Mouse (Mus musculus) hindbrain, embryonic 11.5 days (tissue): Measurements from ENCODE around the gene Nhlrc4. TPM values are rescaled to one million over a fixed set of nuclear protein-coding genes. Genes with fewer than 3 reads are reported as not detected.

Experiments
- ATAC-seq: fragments of 200-750 bp; cut with Nextera tagmentation; 2 replicates; pipeline ENCODE4 v1.8.0; 2017; ENCODE audit warnings: mild to moderate bottlenecking, moderate TSS enrichment, moderate library complexity; ENCODE audit not compliant: low FRiP score
- DNase-seq: peaks from one replicate; pipeline ENCODE4 v3.0.0-alpha.2; 2015; ENCODE audit warnings: low spot score
- H3K27ac ChIP-seq: fragments of 300-500 bp; sonication (generic); 2 replicates; pipeline ENCODE4 v1.5.1; 2014; ENCODE audit warnings: mild to moderate bottlenecking, low read depth, low read length
- H3K27me3 ChIP-seq: fragments of 300-500 bp; sonication (generic); 2 replicates; pipeline ENCODE4 v1.6.1; 2014; ENCODE audit warnings: mild to moderate bottlenecking, low read length, moderate library complexity, mixed read lengths; ENCODE audit not compliant: control insufficient read depth, insufficient read depth
- H3K36me3 ChIP-seq: fragments of 300-500 bp; sonication (generic); 2 replicates; pipeline ENCODE4 v1.6.1; 2014; ENCODE audit warnings: mild to moderate bottlenecking, low read length, moderate library complexity, mixed read lengths; ENCODE audit not compliant: control insufficient read depth, insufficient read depth
- H3K4me1 ChIP-seq: fragments of 300-500 bp; sonication (generic); replicated peaks from 2 replicates; pipeline ENCODE4 v1.6.1; 2014; ENCODE audit warnings: low read length, mixed read lengths; ENCODE audit not compliant: control insufficient read depth, insufficient read depth
- H3K4me2 ChIP-seq: fragments of 300-500 bp; sonication (generic); replicated peaks from 2 replicates; pipeline ENCODE4 v1.6.1; 2014; ENCODE audit warnings: mild to moderate bottlenecking, low read depth, low read length
- H3K4me3 ChIP-seq: fragments of 300-500 bp; sonication (generic); 2 replicates; pipeline ENCODE4 v1.5.1; 2014; ENCODE audit warnings: low read depth, low read length
- H3K9ac ChIP-seq: fragments of 300-500 bp; sonication (generic); 2 replicates; pipeline ENCODE4 v1.6.1; 2014; ENCODE audit warnings: low read depth, low read length
- H3K9me3 ChIP-seq: fragments of 300-500 bp; sonication (generic); 2 replicates; pipeline ENCODE4 v1.6.1; 2016; ENCODE audit warnings: low read length; ENCODE audit not compliant: control insufficient read depth
- WGBS: fragments of 180-500 bp; shearing (Covaris S2); extraction: QIAGEN DNeasy Blood & Tissue Kit; methylation state at CpG from one replicate; pipeline ENCODE4 v1.1.7; 2014; 5-methylcytosine and 5-hydroxymethylcytosine counted together
- polyA plus RNA-seq: library from polyadenylated mRNA; unstranded; fragments of >200 nt; fragmentation: Nextera tagmentation; extraction: Ambion mirVana; gene quantifications from 2 replicates; pipeline ENCODE4 v1.2.1, GENCODE M21; 2014

The Nhlrc4 gene
- polyA plus RNA-seq, 1 experiment from 2014 or later = 0.15 TPM

- no peak for ATAC-seq
Observed at GRCm38 (mm10) chr17:25911816-25912215, 32.9 kb downstream of the Nhlrc4 start.

GRCm38 (mm10) chr17:25907640-25908039 lies 37.1 kb downstream of the Nhlrc4 start:
- no peaks in the 10 kb centered on the region for H3K9me3 ChIP-seq
- no peak for ATAC-seq
- no peaks in the 10 kb centered on the region for H3K36me3 ChIP-seq
- H3K9ac ChIP-seq = no peak overlapping the region
- no peak overlapping the region for H3K4me2 ChIP-seq
- no peak for DNase-seq
- no peak overlapping the region for H3K4me3 ChIP-seq
- H3K4me1 ChIP-seq = no peaks in the 10 kb centered on the region
- 94% methylated on average over 2 of the region's 2 CpGs for WGBS
- no peaks in the 10 kb centered on the region for H3K27me3 ChIP-seq
- H3K27ac ChIP-seq = no peak overlapping the region

More at GRCm38 (mm10) chr17:25911816-25912215, 32.9 kb downstream of the Nhlrc4 start:
- WGBS = 95% methylated on average over 4 of the region's 4 CpGs
- no peak for DNase-seq
- Histone ChIP-seq H3K27me3 (no peaks in the 10 kb centered on the region), H3K4me1 (no peaks in the 10 kb centered on the region), H3K4me2 (no peak overlapping the region), H3K9me3 (no peaks in the 10 kb centered on the region), H3K4me3 (no peak overlapping the region), H3K9ac (no peak overlapping the region), H3K27ac (no peak overlapping the region), H3K36me3 (no peaks in the 10 kb centered on the region)

GRCm38 (mm10) chr17:25903061-25903460 lies 41.7 kb downstream of the Nhlrc4 start:
- Histone ChIP-seq H3K27ac (no peak overlapping the region), H3K4me2 (no peak overlapping the region), H3K9ac (no peak overlapping the region), H3K9me3 (no peaks in the 10 kb centered on the region), H3K4me1 (no peaks in the 10 kb centered on the region), H3K4me3 (no peak overlapping the region), H3K27me3 (no peaks in the 10 kb centered on the region), H3K36me3 (no peaks in the 10 kb centered on the region)
- DNase-seq (no peak), ATAC-seq (no peak)
- WGBS = 85% methylated on average over 3 of the region's 3 CpGs

- Histone ChIP-seq H3K9ac (no peak overlapping the region), H3K4me1 (peaks cover 2% of the 10 kb centered on the region; the same call in 1 of the 2 replicates), H3K4me3 (no peak overlapping the region), H3K27me3 (no peaks in the 10 kb centered on the region), H3K27ac (no peak overlapping the region), H3K4me2 (no peak overlapping the region), H3K9me3 (no peaks in the 10 kb centered on the region), H3K36me3 (no peaks in the 10 kb centered on the region)
- no peak for ATAC-seq
- 91% methylated on average over 1 of the region's 1 CpGs for WGBS
- DNase-seq = no peak
Observed at GRCm38 (mm10) chr17:25900193-25900592, 44.6 kb downstream of the Nhlrc4 start.

- Histone ChIP-seq H3K27ac (0 out of 2 replicates have a peak overlapping the region, but pooled peaks have one; percentile 36), H3K4me1 (peaks cover 7% of the 10 kb centered on the region), H3K9ac (0 out of 2 replicates have a peak overlapping the region, but pooled peaks have one; percentile 15), H3K27me3 (no peaks in the 10 kb centered on the region), H3K4me3 (no peak overlapping the region), H3K9me3 (no peaks in the 10 kb centered on the region), H3K4me2 (no peak overlapping the region), H3K36me3 (no peaks in the 10 kb centered on the region)
- DNase-seq (no peak), ATAC-seq (no peak)
- WGBS = 68% methylated on average over 12 of the region's 12 CpGs
Observed at GRCm38 (mm10) chr17:25895891-25896290, 48.9 kb downstream of the Nhlrc4 start.

- WGBS = 21% methylated on average over 2 of the region's 2 CpGs
- Histone ChIP-seq H3K36me3 (no peaks in the 10 kb centered on the region), H3K27me3 (no peaks in the 10 kb centered on the region), H3K4me2 (no peak overlapping the region), H3K27ac (no peak overlapping the region), H3K9ac (no peak overlapping the region), H3K4me1 (peaks cover 7% of the 10 kb centered on the region), H3K9me3 (no peaks in the 10 kb centered on the region), H3K4me3 (no peak overlapping the region)
- no peak for DNase-seq
- no peak for ATAC-seq
Observed at GRCm38 (mm10) chr17:25895415-25895814, 49.3 kb downstream of the Nhlrc4 start.

GRCm38 (mm10) chr17:25893975-25894617 lies 50.7 kb downstream of the Nhlrc4 start:
- H3K9me3 ChIP-seq = no peaks in the 10 kb centered on the region
- H3K27me3 ChIP-seq = no peaks in the 10 kb centered on the region
- H3K4me1 ChIP-seq = peaks cover 7% of the 10 kb centered on the region
- ATAC-seq (peak; percentile 75), DNase-seq (peak; percentile 81)
- no peak overlapping the region for H3K4me3 ChIP-seq
- no peak overlapping the region for H3K9ac ChIP-seq
- 0 out of 2 replicates have a peak overlapping the region, but pooled peaks have one; percentile 30 for H3K27ac ChIP-seq
- no peaks in the 10 kb centered on the region for H3K36me3 ChIP-seq
- H3K4me2 ChIP-seq = no peak overlapping the region
- WGBS = 33% methylated on average over 2 of the region's 2 CpGs

Other genes starting within 250 kb of the Nhlrc4 start
- 1.8 and 2.5 TPM in 2 replicates for gene Gng13, start 227.8 kb downstream of the Nhlrc4 start, polyA plus RNA-seq
- 11.9 and 14.4 TPM in 2 replicates for gene Chtf18, start 217.5 kb downstream of the Nhlrc4 start, polyA plus RNA-seq
- gene Rpusd1, start 217.3 kb downstream of the Nhlrc4 start, polyA plus RNA-seq = 17.2 and 18.0 TPM in 2 replicates
- gene Mslnl, start 208.9 kb downstream of the Nhlrc4 start, polyA plus RNA-seq = not detected in 2 replicates
- gene Msln, start 190.6 kb downstream of the Nhlrc4 start, polyA plus RNA-seq = 0.25 TPM in 1 of 2 replicates, not detected in the other
- gene Narfl, start 171.2 kb downstream of the Nhlrc4 start, polyA plus RNA-seq = 19.9 and 23.2 TPM in 2 replicates
- 63.6 and 70.3 TPM in 2 replicates for gene Haghl, start 159.3 kb downstream of the Nhlrc4 start, polyA plus RNA-seq
- 0.42 TPM in 1 of 2 replicates, not detected in the other for gene Ccdc78, start 158.4 kb downstream of the Nhlrc4 start, polyA plus RNA-seq
- gene Fam173a, start 152.1 kb downstream of the Nhlrc4 start, polyA plus RNA-seq = 64.8 and 70.9 TPM in 2 replicates
- gene AC134908.4, start 149.3 kb downstream of the Nhlrc4 start, polyA plus RNA-seq = 0.56 TPM in 1 of 2 replicates, not detected in the other
- gene Metrn, start 147.8 kb downstream of the Nhlrc4 start, polyA plus RNA-seq = 16.9 and 24.1 TPM in 2 replicates
- 12.2 and 15.0 TPM in 2 replicates for gene Fbxl16, start 135.9 kb downstream of the Nhlrc4 start, polyA plus RNA-seq
- 22.0 and 23.5 TPM in 2 replicates for gene Wdr24, start 121.3 kb downstream of the Nhlrc4 start, polyA plus RNA-seq
- 46.3 and 54.0 TPM in 2 replicates for gene Jmjd8, start 116.1 kb downstream of the Nhlrc4 start, polyA plus RNA-seq
- 290 and 306 TPM in 2 replicates for gene Stub1, start 111.6 kb downstream of the Nhlrc4 start, polyA plus RNA-seq
- 3.1 TPM in 2 replicates for gene Rhbdl1, start 107.7 kb downstream of the Nhlrc4 start, polyA plus RNA-seq
- 1.3 and 1.7 TPM in 2 replicates for gene Gm20683, start 103.2 kb downstream of the Nhlrc4 start, polyA plus RNA-seq
- 7.9 and 9.3 TPM in 2 replicates for gene Rhot2, start 100.1 kb downstream of the Nhlrc4 start, polyA plus RNA-seq
- 13.4 and 14.3 TPM in 2 replicates for gene Wdr90, start 83.5 kb downstream of the Nhlrc4 start, polyA plus RNA-seq
- 7.0 and 8.3 TPM in 2 replicates for gene Mcrip2, start 76.2 kb downstream of the Nhlrc4 start, polyA plus RNA-seq
- 53.2 and 56.6 TPM in 2 replicates for gene Mettl26, start 69.9 kb downstream of the Nhlrc4 start, polyA plus RNA-seq
- 0.71 and 1.3 TPM in 2 replicates for gene Wfikkn1, start 64.1 kb downstream of the Nhlrc4 start, polyA plus RNA-seq
- 19.1 and 19.5 TPM in 2 replicates for gene Rab40c, start 25.2 kb downstream of the Nhlrc4 start, polyA plus RNA-seq
- gene Pigq, start within 50 bp of the Nhlrc4 start, polyA plus RNA-seq = 45.4 and 47.4 TPM in 2 replicates
- 0.18 and 0.19 TPM in 2 replicates for gene A930017K11Rik, start 7.6 kb upstream of the Nhlrc4 start, polyA plus RNA-seq
- gene Capn15, start 40.8 kb upstream of the Nhlrc4 start, polyA plus RNA-seq = 19.5 and 20.3 TPM in 2 replicates
- 19.6 and 20.4 TPM in 2 replicates for gene Rab11fip3, start 124.6 kb upstream of the Nhlrc4 start, polyA plus RNA-seq
- gene Decr2, start 145.4 kb upstream of the Nhlrc4 start, polyA plus RNA-seq = 20.4 and 24.7 TPM in 2 replicates
- gene Nme4, start 150.6 kb upstream of the Nhlrc4 start, polyA plus RNA-seq = 60.3 and 62.6 TPM in 2 replicates
- gene Tmem8, start 168.3 kb upstream of the Nhlrc4 start, polyA plus RNA-seq = 1.0 and 1.1 TPM in 2 replicates
- 244 TPM in 2 replicates for gene Mrpl28, start 178.5 kb upstream of the Nhlrc4 start, polyA plus RNA-seq
- 8.6 and 12.4 TPM in 2 replicates for gene Axin1, start 193.7 kb upstream of the Nhlrc4 start, polyA plus RNA-seq